Mouse (Mus musculus): ENCODE results near the gene Vav3.

GRCm38 (mm10) chr3:109351956-109352684 lies 11.7 kb downstream of the Vav3 start:
- TF ChIP-seq CTCF (IDR thresholded peaks at IDR 0.05; ENCODE audit: borderline replicate concordance, insufficient read depth, low read depth, low read length) (no peak), POLR2A (IDR thresholded peaks at IDR 0.05; ENCODE audit: borderline replicate concordance, insufficient read depth, low read length) (no peak)
